Mouse (Mus musculus) neural tube, embryonic 11.5 days (tissue): ENCODE data around the gene Orai3. TPM values are rescaled to one million over a fixed set of nuclear protein-coding genes. Genes with fewer than 3 reads are reported as not detected.
A peak's percentile ranks its signal among the peaks of the same experiment; 100 is the strongest.

Experiments
- ATAC-seq: fragments of 200-750 bp; cut with Nextera tagmentation; 2 replicates; pipeline ENCODE4 v1.8.0; 2017; ENCODE audit warnings: moderate number of reproducible peaks, mild to moderate bottlenecking, moderate TSS enrichment, moderate library complexity; ENCODE audit not compliant: insufficient read depth, low FRiP score, low TSS enrichment
- DNase-seq: peaks from one replicate; pipeline ENCODE4 v3.0.0-alpha.2; 2015; ENCODE audit warnings: low spot score
- H3K27ac ChIP-seq: fragments of 300-500 bp; sonication (generic); 2 replicates; pipeline ENCODE4 v1.5.1; 2014; ENCODE audit warnings: low read depth, mild to moderate bottlenecking, low read length
- H3K27me3 ChIP-seq: fragments of 300-500 bp; sonication (generic); 2 replicates; pipeline ENCODE4 v1.6.1; 2014; ENCODE audit warnings: mild to moderate bottlenecking, low read length, mixed read lengths; ENCODE audit not compliant: control insufficient read depth, insufficient read depth
- H3K36me3 ChIP-seq: fragments of 300-500 bp; sonication (generic); 2 replicates; pipeline ENCODE4 v1.6.1; 2014; ENCODE audit warnings: mild to moderate bottlenecking, low read length, moderate library complexity, mixed read lengths; ENCODE audit not compliant: control insufficient read depth, insufficient read depth
- H3K4me1 ChIP-seq: fragments of 300-500 bp; sonication (generic); 2 replicates; pipeline ENCODE4 v1.6.1; 2014; ENCODE audit warnings: low read length, mixed read lengths; ENCODE audit not compliant: control insufficient read depth, insufficient read depth
- H3K4me2 ChIP-seq: fragments of 300-500 bp; sonication (generic); 2 replicates; pipeline ENCODE4 v1.6.1; 2014; ENCODE audit warnings: low read depth, mild to moderate bottlenecking, moderate library complexity
- H3K4me3 ChIP-seq: fragments of 300-500 bp; sonication (generic); 2 replicates; pipeline ENCODE4 v1.5.1; 2014; ENCODE audit warnings: low read depth, low read length
- H3K9ac ChIP-seq: fragments of 300-500 bp; sonication (generic); 2 replicates; pipeline ENCODE4 v1.6.1; 2014; ENCODE audit warnings: mild to moderate bottlenecking, low read length
- H3K9me3 ChIP-seq: fragments of 300-500 bp; sonication (generic); 2 replicates; pipeline ENCODE4 v1.6.1; 2016; ENCODE audit warnings: low read length; ENCODE audit not compliant: control insufficient read depth
- WGBS: fragments of 180-500 bp; shearing (Covaris S2); extraction: QIAGEN DNeasy Blood & Tissue Kit; methylation state at CpG from one replicate; pipeline ENCODE4 v1.1.7; 2014; 5-methylcytosine and 5-hydroxymethylcytosine counted together
- polyA plus RNA-seq: library from polyadenylated mRNA; unstranded; fragments of >200 nt; fragmentation: Nextera tagmentation; extraction: Ambion mirVana; gene quantifications from 2 replicates; pipeline ENCODE4 v1.2.1, GENCODE M21; 2014

Gene Orai3
- polyA plus RNA-seq, 1 experiment from 2014 or later = 5.5 TPM

DNA sequence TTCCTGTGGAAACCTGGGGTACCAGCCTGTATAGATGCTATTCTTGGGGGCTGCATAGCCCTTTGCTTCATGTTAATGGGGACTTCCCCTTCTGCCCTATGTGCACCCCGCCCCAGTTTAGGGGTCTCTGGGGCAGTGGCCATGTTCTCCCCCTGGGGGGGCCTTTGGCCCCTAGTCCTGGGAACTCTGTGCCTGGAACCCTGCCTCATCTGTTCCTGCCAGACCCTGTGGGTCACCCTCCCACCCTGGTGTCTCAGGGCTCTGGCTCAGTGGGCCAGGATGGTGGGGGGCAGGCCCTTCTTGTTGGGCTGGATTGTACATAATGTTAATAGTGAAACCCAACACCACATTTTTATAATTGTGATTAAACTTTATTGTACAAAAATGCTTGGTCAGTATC, 30.1 kb downstream of the Orai3 start:
- Histone ChIP-seq H3K9me3 (no peaks in the 10 kb centered on the region), H3K4me3 (no peak overlapping the region), H3K9ac (no peak overlapping the region), H3K27ac (no peak overlapping the region), H3K36me3 (peaks cover 28% of the 10 kb centered on the region), H3K4me2 (no peak overlapping the region), H3K4me1 (no peaks in the 10 kb centered on the region), H3K27me3 (no peaks in the 10 kb centered on the region)
- DNase-seq (no peak), ATAC-seq (no peak)
- 100% methylated on average over 1 of the region's 1 CpGs for WGBS

DNA sequence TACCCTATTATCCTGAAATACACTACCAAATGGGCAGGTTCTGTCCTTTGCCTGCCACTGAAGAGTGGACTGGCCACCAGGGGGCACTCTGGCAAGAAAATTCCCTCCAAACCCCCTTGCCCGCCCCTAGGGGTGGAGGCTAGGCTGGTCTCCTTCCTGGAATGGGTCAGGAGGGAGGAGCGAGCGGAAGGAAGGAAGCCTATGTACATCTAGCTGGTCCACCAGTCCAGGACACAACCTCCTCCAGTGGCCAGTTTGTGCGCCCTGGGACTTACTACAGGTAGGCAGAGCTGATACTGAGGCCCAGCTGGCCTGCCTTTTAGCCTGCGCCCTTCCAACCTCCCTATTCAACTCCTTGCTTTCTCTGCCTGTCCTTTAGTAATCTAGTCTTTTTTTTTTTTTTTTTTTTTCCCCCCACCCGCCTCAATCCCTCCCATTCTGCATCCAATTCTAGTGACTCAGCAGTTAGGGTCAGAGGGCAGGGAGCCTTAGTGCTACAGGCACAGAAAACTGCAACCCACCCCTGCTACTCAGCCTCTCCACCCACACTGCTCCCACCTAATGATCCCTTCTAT, 30.9 kb downstream of the Orai3 start, which contains the start of gene Hsd3b7:
Gene Hsd3b7 (plus strand): TSS at position 170 of the 575 bp plus-strand sequence.
- Histone ChIP-seq H3K27me3 (no peaks in the 10 kb centered on the region), H3K9me3 (no peaks in the 10 kb centered on the region), H3K9ac (no peak within 1 kb of the TSS), H3K4me3 (no peak within 1 kb of the TSS), H3K4me2 (no peak within 1 kb of the TSS), H3K36me3 (peaks cover 20% of the 10 kb centered on the region), H3K4me1 (no peaks in the 10 kb centered on the region), H3K27ac (no peak within 1 kb of the TSS)
- DNase-seq (peak; percentile 91), ATAC-seq (peak; percentile 71)
- 33% methylated on average over 6 of the region's 6 CpGs for WGBS

DNA sequence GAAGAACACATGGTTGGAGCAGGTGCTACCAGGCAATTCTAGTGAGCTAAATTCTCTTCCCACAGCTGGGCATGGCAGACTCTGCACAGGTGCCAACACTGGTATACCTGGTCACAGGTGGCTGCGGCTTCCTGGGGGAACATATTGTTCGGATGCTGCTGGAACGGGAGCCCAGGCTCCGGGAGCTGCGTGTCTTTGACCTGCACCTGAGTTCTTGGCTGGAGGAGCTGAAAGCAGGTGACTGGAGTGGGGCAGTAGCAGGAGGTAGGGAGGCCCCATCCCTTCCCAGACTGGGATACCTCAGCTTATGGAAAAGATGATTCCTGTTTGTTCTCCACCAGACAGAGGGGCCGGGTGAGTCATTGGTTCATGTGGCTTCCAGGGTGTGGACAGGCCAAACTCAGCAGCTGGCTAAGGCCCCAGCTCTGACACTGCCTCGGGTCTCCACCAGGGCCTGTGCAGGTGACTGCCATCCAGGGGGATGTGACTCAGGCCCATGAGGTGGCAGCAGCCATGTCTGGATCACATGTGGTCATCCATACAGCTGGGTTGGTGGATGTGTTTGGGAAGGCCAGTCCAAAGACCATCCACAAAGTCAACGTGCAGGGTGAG, 31.5 kb downstream of the Orai3 start:
- H3K27me3 ChIP-seq = no peaks in the 10 kb centered on the region
- peaks cover 19% of the 10 kb centered on the region for H3K36me3 ChIP-seq
- H3K4me3 ChIP-seq = no peak overlapping the region
- H3K4me1 ChIP-seq = no peaks in the 10 kb centered on the region
- H3K9me3 ChIP-seq = no peaks in the 10 kb centered on the region
- no peak overlapping the region for H3K4me2 ChIP-seq
- 94% methylated on average over 8 of the region's 8 CpGs for WGBS
- ATAC-seq = no peak
- H3K27ac ChIP-seq = no peak overlapping the region
- H3K9ac ChIP-seq = no peak overlapping the region
- no peak for DNase-seq

DNA sequence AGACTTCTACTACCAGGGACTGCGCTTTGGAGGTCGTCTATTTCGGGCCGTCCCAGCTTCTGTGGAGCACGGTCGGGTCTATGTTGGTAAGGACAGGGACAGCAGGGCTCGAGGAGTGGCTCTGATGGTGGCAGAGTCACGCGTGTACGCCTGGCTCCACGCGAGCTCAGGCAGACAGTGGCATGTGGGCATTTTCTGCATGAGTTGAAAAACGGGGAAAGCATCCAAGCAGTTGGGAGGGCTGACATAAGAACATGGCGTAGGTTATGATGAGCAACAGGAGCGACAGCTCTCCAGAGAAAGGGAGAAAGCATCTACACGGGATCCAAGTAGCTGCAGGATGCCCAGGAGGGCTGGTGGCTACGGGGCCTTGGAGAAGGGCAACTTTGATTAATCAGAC, 32.7 kb downstream of the Orai3 start:
- no peaks in the 10 kb centered on the region for H3K27me3 ChIP-seq
- H3K9ac ChIP-seq = no peak overlapping the region
- 95% methylated on average over 17 of the region's 17 CpGs for WGBS
- no peaks in the 10 kb centered on the region for H3K4me1 ChIP-seq
- no peak overlapping the region for H3K4me3 ChIP-seq
- H3K9me3 ChIP-seq = no peaks in the 10 kb centered on the region
- H3K36me3 ChIP-seq = peaks cover 11% of the 10 kb centered on the region
- DNase-seq (no peak), ATAC-seq (no peak)
- no peak overlapping the region for H3K4me2 ChIP-seq
- no peak overlapping the region for H3K27ac ChIP-seq

DNA sequence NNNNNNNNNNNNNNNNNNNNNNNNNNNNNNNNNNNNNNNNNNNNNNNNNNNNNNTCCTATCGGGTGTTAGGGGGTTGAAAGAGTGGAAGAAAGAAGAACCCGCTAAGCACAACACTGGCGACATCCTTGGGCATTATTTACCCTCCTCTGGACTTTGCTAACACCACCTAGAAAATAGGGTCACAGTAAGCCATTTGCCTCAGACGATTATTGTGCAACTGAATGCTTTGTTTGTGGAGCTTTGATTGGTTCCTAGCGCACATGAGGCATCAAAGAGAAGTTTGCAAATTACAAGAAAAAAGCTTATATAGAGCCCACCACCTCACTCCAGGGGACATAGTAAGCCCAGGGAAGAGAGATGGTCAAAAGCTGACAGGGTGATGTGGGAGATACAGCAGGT, 39.2 kb downstream of the Orai3 start:
- Histone ChIP-seq H3K36me3 (no peaks in the 10 kb centered on the region), H3K27ac (no peak overlapping the region), H3K4me1 (no peaks in the 10 kb centered on the region), H3K4me2 (no peak overlapping the region), H3K9ac (no peak overlapping the region), H3K4me3 (no peak overlapping the region), H3K9me3 (no peaks in the 10 kb centered on the region), H3K27me3 (no peaks in the 10 kb centered on the region)
- DNase-seq = no peak
- WGBS = 64% methylated on average over 5 of the region's 5 CpGs
- no peak for ATAC-seq

DNA sequence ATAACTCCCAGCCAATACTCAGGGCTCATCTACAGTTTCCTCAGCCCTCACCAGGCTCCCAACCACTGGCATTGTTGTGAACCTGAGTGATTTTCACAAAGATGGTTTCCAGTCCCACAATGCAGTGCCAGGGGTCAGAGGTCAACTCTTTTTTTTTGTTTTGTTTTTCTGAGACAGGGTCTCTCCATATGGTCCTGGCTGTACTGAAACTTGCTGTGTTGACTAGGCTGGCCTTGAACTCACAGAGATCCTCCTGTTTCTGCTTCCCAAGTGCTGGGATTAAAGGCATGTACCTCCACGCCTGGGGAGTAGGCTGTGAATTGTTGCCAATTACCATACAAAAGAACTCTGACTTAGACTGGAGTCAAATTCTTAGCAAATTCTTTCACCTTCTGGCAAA, 40.2 kb downstream of the Orai3 start:
- Histone ChIP-seq H3K27ac (no peak overlapping the region), H3K4me3 (no peak overlapping the region), H3K9ac (no peak overlapping the region), H3K4me2 (no peak overlapping the region), H3K36me3 (no peaks in the 10 kb centered on the region), H3K4me1 (no peaks in the 10 kb centered on the region), H3K9me3 (no peaks in the 10 kb centered on the region), H3K27me3 (no peaks in the 10 kb centered on the region)
- 89% methylated on average over 1 of the region's 1 CpGs for WGBS
- no peak for ATAC-seq
- DNase-seq = no peak

DNA sequence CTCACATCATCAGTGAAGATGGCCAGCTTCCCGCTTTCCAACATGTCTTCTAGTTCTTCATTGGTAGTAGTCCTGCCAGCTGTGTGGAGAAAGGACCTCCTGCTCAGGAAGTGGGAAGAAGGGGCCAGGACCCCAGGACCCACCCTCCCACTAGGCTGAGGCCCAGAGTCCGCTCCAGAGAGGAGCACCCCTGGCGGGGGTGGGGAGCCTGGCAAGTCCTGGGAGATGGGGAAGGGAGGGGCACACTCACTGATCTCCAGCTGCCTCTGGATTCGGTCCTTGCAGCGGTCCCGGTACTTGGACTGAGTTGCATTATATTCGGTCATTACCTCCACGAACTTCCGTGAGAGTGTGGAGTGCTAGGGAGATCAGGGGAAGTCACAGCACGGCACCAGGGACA, 41.0 kb downstream of the Orai3 start:
- no peaks in the 10 kb centered on the region for H3K36me3 ChIP-seq

DNA sequence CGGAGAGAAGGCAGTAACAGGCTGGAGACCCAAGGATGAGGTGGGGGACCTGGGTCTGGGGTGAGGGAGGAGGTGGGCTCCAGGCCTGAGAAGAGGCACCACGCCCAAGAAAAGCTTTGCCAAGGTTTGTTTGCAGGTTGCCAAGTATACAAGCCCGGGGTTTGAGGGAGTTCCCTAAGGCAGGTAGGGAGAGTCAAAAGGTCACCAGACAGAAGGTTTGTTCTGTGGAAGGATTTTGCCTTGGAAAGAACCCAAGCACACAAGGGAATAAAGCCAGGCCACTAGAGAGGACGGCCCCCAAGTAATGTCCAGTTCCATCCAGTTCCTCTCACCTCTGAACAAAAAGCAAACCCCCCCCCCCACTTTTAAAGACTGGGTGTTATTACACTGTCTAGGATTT, 41.6 kb downstream of the Orai3 start:
- no peak for ATAC-seq
- no peak overlapping the region for H3K9ac ChIP-seq
- H3K4me1 ChIP-seq = no peaks in the 10 kb centered on the region
- H3K4me3 ChIP-seq = no peak overlapping the region
- no peak overlapping the region for H3K27ac ChIP-seq
- H3K36me3 ChIP-seq = no peaks in the 10 kb centered on the region
- no peaks in the 10 kb centered on the region for H3K27me3 ChIP-seq
- 71% methylated on average over 4 of the region's 4 CpGs for WGBS
- no peak overlapping the region for H3K4me2 ChIP-seq
- H3K9me3 ChIP-seq = no peaks in the 10 kb centered on the region
- no peak for DNase-seq

More for the DNA sequence above, 41.0 kb downstream of the Orai3 start:
- Histone ChIP-seq H3K9me3 (no peaks in the 10 kb centered on the region), H3K4me2 (no peak overlapping the region), H3K27me3 (no peaks in the 10 kb centered on the region), H3K9ac (no peak overlapping the region), H3K4me1 (no peaks in the 10 kb centered on the region), H3K4me3 (no peak overlapping the region), H3K27ac (no peak overlapping the region)
- ATAC-seq = no peak
- 75% methylated on average over 9 of the region's 10 CpGs for WGBS
- no peak for DNase-seq

DNA sequence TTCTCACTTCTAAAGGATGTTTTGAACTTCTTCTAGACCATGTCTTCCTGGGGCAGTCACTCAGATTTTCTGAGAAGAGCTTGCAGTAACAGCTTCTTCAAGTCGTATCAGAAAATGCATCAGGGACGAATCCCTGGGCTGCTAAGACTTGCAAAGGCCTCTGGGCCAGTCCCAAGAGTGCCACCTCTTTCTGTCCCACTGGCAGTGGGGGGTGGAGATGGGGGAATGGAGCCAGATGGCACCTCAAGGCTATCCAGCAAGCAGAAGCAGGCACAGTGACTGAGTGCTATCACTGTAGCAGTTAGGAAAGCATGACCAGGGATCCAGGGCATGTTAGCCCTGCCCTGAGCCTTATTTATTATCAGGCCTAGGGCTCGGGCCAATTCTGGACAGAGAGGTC, 42.7 kb downstream of the Orai3 start:
- DNase-seq (no peak), ATAC-seq (no peak)
- Histone ChIP-seq H3K27ac (no peak overlapping the region), H3K9me3 (no peaks in the 10 kb centered on the region), H3K4me3 (no peak overlapping the region), H3K9ac (no peak overlapping the region), H3K4me1 (no peaks in the 10 kb centered on the region), H3K4me2 (no peak overlapping the region), H3K27me3 (no peaks in the 10 kb centered on the region), H3K36me3 (no peaks in the 10 kb centered on the region)
- 84% methylated on average over 3 of the region's 3 CpGs for WGBS
